Mouse (Mus musculus) myocyte (in vitro differentiated cells): ENCODE measurements at regions not wholly inside any gene's neighbourhood (a gene's known extent, or its start where the extent isn't known, plus 50 kb on each side); places are given as distances from the start of the nearest gene placed in this dataset.

Experiments
- CEBPB ChIP-seq: IDR thresholded peaks from 2 replicates; pipeline ENCODE4 v1.6.1; 2011; ENCODE audit warnings: mild to moderate bottlenecking, moderate library complexity; ENCODE audit not compliant: poor library complexity, insufficient read depth, severe bottlenecking
- MYOG ChIP-seq, 3 experiments: IDR thresholded peaks; one replicate each; pipeline ENCODE4 v1.6.1; 2011; ENCODE audit warnings: control low read depth in 2 of 3, low read depth in 2 of 3, mild to moderate bottlenecking in 2 of 3; ENCODE audit not compliant: insufficient read length in 2 of 3, control insufficient read depth in 1 of 3, insufficient read depth in 1 of 3
- POLR2A ChIP-seq: IDR thresholded peaks from one replicate; pipeline ENCODE4 v1.6.1; 2011; ENCODE audit warnings: low read depth, mild to moderate bottlenecking, control low read depth, moderate library complexity; ENCODE audit not compliant: insufficient read length

DNA sequence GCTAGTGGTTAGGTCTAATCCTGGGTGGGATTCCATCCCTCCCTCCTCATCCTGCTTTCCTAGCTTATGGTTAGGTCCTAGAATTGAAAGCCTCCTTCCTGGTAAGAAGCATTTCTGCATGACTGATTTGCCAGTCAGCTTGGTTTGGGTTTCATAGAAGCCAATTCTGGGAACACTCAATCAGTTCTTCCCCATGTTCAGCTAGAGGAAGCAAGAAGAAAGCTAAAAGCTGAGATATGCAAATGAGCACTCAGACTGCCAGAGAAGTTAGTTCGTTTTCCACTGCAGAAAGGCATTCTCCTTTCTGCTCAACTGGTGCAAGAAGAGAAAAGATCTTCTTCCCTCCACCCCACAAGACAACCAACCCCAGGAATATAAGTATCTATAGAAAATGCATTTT is 457.0 kb upstream of the Vstm2b start:
- no peak for TF ChIP-seq CEBPB
- TF ChIP-seq POLR2A = no peak
- no peak for TF ChIP-seq MYOG (IDR thresholded peaks at IDR 0.05; ENCODE audit: control insufficient read depth in 1 of 3, insufficient read depth in 1 of 3, insufficient read length in 2 of 3, low read depth in 2 of 3)
